Mouse (Mus musculus): ENCODE results near the gene Gm28230. TPM values are rescaled to one million over a fixed set of nuclear protein-coding genes. Genes with fewer than 3 reads are reported as not detected.

Gene Gm28230
- total RNA-seq (2021) = under 1 TPM in 1 of 2 experiments, not detected in 1; 0.07 TPM
- long read RNA-seq, experiment 1 = 0 reads
- long read RNA-seq, experiment 2 = 0 reads

DNA sequence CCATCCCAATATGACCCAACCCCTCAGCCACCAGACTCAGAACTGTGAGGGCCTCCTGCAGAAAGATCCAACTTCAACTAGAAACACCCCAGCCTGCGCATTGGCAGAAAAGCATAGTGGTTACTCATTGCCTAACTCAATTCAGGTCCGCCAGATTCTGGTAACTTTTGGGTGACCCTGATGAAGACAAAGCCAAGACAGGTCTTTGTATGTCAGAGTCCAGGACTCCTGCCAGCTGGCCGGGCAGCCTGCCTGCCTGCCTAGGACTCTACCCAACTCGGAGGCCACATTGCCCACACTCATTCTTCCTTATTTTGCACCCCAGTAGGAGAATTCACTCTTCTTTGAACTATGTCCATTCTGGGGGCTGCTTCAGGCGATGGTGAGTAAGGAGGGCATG lies at the start of gene Gm28230:
Gm28230 (plus strand) TSS at position 178 of the 400 bp plus-strand sequence.
- intact Hi-C loops (cut with DNase I) = no loop called here
- no peak for DNase-seq

GRCm38 (mm10) chr2:74677106-74677505 lies 49.4 kb upstream of the Gm28230 start:
- no peak for DNase-seq
- intact Hi-C loops (cut with DNase I) = no loop called here

GRCm38 (mm10) chr2:74678891-74679595 lies 47.5 kb upstream of the Gm28230 start, which contains the start of gene Hoxd11:
TSS of gene Hoxd11 (plus strand) at chr2:74679557.
- no peak for DNase-seq
- intact Hi-C loops (cut with DNase I) = no loop called here

- no peak for DNase-seq
- intact Hi-C loops (cut with DNase I) = no loop called here
These were observed 46.9 kb upstream of the Gm28230 start for GRCm38 (mm10) chr2:74679596-74679971.

- DNase-seq = no peak
- intact Hi-C loops (cut with DNase I) = no loop called here
These were observed 46.5 kb upstream of the Gm28230 start for GRCm38 (mm10) chr2:74679980-74680379.

DNA sequence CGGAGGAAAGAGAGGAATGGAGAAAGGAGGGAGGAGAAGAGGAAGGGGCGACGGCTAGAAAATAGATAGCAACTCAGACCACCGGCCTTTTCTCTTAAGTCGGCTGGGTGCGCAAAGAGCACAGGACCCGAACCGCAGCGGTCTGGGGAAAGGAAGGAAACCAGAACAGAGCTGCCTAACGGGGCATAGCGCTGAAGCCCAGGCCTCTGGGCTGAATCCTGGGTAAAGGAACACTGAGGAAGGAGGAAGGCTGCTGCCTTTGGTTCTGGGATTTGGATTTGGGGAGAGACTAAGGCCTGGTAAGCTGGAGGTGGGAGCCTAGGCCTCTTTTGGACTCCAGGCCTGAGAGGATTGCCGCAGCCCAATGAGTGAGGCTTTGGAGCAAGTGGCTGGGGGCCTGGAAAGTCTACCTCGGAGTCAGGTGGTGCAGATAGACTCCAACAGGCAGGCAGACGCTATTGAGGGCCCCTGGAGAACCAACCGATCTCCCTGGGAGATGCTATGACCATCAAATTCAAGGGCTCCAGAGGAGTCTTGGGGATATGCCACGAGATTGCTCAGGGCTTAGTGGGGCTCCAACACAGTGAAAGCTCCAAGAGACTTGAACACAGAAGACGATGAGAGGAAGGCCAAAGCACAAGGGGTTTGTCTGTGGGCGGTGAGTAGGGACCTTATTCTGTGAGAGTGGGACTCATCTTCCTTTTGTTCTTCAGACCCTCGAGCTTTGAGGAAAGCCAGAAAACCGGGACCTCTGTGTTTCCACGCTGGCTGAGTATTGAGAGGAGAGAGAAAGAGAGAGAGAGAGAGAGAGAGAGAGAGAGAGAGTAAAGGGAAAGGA lies 45.7 kb upstream of the Gm28230 start:
- DNase-seq = no peak
- intact Hi-C loops (cut with DNase I) = no loop called here

DNA sequence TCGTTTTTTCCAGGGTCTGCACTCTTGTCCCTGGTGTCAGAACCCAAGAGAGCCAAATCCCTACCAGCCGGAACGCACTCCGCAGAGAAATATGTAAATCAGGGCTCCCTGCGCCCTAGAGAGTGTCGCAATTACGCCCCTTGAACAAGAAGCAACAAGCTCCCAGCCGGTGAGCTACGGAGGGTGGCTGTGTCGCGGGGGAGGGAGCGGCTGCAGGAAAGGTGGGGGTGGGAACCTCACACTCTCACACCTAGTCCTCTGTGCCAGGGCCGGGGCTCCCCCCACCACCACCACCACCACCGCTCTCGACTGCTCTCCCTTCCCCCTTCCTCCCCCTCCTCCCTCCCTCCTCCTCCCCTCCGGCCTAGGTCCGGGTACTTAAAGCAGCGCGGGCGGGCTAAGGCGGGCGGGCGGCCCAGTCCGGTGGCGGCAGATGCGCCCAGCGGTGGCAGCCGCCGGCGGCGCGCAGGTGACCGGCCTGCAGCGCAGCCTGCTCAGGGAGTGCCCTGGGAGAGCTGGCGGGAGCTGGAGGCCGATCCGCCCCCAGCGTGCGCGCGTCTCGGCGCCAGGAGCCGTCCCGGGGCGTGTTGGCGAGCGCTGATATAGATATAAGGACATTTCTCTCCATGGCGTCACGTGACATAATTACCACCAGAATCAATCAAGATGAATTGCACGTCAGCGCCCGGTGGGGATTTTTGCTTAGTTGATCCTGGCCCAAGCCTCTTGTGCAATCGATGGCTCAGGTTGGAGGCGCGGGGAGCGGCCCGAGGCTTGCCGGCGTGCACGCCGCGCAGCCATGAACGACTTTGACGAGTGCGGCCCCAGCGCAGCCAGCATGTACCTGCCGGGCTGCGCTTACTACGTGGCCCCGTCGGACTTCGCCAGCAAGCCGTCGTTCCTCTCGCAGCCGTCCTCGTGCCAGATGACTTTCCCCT lies 44.7 kb upstream of the Gm28230 start:
- intact Hi-C loops (cut with DNase I) = no loop called here
- DNase-seq = no peak

GRCm38 (mm10) chr2:74682796-74683195 lies 43.7 kb upstream of the Gm28230 start:
- intact Hi-C loops (cut with DNase I) = no loop called here
- no peak for DNase-seq

- DNase-seq = no peak
- intact Hi-C loops (cut with DNase I) = no loop called here
These were observed 43.0 kb upstream of the Gm28230 start for GRCm38 (mm10) chr2:74683471-74683951.

DNA sequence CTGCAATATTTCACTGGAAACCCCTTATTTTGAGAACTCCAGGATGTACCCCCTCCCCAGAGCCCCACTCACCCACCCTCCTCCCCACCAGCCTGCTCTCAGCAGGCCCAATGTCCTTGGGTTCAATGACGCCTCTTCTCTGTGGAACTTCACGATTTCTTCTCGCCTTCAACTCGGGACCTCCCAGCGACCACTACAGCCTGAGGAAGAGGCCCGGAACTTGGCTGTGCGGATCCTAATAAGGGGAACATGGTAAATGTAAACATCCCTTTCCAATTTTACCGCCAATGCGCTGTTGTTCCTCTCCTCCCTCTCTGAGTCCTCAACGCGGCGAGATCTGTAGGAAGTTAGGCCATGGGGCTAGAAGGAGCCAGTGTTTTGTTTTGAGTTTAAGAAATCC lies 42.4 kb upstream of the Gm28230 start:
- no peak for DNase-seq
- intact Hi-C loops (cut with DNase I) = no loop called here

- no peak for DNase-seq
- intact Hi-C loops (cut with DNase I) = no loop called here
These were observed 41.4 kb upstream of the Gm28230 start for GRCm38 (mm10) chr2:74685059-74685603.

DNA sequence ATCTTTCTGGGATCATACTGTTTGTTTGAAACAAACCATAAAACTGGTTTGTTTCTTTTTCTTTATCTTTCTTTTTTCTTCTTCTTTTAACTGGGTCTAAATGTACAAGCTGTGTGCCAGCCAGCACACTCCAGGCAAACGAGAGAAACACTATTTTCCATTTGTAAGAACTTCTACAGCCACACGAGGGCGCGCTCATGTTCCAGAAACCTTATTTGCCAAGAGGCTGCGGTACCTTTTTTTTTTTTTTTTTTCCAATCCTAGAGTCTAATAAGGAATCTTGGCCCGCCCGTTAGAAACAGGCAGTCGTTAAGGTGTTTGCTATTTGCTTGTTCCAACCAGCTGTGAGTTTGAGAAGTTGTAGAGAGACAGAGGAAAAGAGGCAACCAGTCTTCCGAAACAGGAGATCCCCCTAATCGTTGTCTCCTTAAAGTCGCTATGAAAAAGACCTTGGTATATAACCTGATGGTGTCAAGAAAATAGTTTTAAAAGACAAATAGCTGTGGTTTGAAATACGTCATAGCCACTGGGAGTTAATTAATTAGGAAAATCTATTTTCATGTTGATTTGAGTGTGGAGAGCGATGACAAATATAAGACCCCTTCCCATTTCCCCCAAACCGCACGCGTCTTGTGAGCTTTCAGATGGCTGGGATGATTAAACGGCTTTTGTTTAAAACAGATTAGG lies 40.1 kb upstream of the Gm28230 start:
- DNase-seq = peak; percentile 62 to 74
- intact Hi-C loops (cut with DNase I) = no loop called here

GRCm38 (mm10) chr2:74686988-74687697 lies 39.4 kb upstream of the Gm28230 start:
- intact Hi-C loops (cut with DNase I) = no loop called here
- no peak for DNase-seq

DNA sequence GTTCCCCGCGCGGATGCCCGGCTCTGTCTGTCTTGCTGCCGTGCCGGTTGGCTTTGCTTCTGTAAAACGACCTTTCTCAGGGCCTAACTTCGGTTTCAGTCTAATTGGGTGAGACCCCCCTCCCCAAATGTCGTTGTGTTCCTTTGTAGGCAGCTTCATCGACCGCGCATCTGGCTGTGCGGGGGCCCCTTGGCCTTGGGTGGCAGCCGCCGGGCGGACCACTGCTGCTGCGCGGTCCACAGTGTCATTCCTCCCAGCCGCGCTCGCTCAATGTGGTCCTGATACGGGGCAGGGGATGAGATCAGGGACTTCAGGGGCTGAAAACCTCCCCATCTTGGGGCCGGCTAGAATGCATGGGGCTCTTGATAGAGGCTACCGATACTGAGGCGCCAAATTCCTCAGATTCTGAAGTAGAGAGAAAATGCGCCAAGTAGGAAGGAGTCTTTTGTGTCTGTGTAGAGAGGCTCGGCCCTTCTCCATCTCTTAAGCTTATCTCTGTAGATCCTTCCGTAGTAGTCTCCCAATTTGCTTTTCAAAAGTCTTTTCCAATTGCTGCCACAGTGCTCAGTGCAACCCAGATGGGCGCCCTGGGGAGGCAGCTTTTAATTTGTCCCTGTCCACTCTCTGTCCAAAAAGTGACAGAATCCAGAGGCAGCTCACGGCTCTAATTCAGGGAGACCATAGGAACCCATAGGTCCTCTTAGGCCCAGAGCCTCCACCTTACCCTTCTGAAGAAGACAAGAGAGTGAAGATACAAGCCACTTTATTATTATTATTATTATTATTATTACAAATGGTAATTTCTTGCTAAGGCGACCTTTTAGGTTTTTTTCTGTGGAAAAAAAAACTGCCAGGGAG lies 38.6 kb upstream of the Gm28230 start:
- no peak for DNase-seq
- intact Hi-C loops (cut with DNase I) = no loop called here

- DNase-seq = no peak
- intact Hi-C loops (cut with DNase I) = no loop called here
These were observed 37.5 kb upstream of the Gm28230 start for GRCm38 (mm10) chr2:74688795-74689573.

DNA sequence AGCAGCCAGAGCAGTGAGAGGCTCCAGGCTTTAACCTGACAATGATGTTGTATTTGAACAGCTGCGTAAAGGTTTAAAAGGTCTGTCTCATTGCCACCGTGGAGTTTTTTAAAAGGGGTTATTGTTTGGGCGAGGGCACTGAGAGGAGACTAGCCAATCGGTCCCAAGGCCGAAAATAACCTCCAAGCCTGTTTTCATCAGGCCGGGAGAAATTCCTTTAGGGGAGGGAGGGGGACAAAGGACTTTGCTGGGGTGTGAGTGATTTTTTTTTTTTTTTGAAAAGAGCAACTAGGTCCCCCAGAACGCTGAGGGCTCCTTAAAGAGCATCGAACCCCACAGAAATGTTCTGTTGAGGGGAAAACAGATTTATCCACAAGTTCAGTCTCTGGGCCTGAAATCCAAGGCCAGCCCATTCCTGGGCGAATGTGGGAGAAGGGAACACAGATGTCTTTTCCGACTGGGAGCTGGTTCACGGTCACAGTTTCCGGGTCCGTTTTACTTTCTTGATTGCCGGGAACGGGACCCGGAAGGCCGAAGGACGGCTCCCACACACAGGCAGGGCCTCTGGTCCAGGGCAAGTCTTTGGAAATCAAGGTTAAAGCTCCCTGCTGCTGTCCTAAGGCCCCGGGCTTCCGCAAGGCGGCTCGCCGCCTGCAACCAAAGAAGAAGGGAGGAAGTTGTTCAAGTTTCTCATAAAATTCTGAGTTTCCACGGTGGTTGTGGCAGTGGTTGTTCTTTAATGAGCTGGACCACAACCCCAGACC lies 36.8 kb upstream of the Gm28230 start:
- DNase-seq = no peak
- intact Hi-C loops (cut with DNase I) = loop anchor here (5.0 to 10.0 kb wide), 2 partner anchors 32 to 1415 kb away; partner anchors contain the start of genes Evx2 and Sp9
